Comparison of ENCODE assay signal across 8 mouse cellular contexts in genomic region chr2:147014101-147014886, GRCm38 (mm10). TPM values are rescaled to one million over a fixed set of nuclear protein-coding genes. Genes with fewer than 3 reads are reported as not detected.
DNase-seq lines count a peak whose midpoint lies in the region; ATAC-seq and TF ChIP-seq lines count a peak whose summit lies in the region.

No protein-coding gene starts in this region.

- no peak for TF ChIP-seq POLR2A in ES-Bruce4 (IDR thresholded peaks at IDR 0.05; ENCODE audit: insufficient read depth, low read length)

- 23% methylated on average over 15 of the region's 15 CpGs for WGBS in forebrain, embryonic 15.5 days
- WGBS in limb, embryonic 12.5 days = 25% methylated on average over 15 of the region's 15 CpGs

- DNase-seq in A20 (ENCODE audit: low read depth, low spot score) = peak; percentile 35
- peak; percentile 31 for DNase-seq in naive thymus-derived CD4-positive, alpha-beta T cell, adult 2 months (ENCODE audit: low read depth)
- no peak for DNase-seq in left cerebral cortex, adult 9 months (ENCODE audit: low spot score in 2 of 2)
- DNase-seq in cerebellum, postnatal 36 days = no peak
- DNase-seq in cerebellum, postnatal 4 days (ENCODE audit: low spot score in 2 of 2) = no peak

- no peaks in the 10 kb centered on the region for H3K27me3 ChIP-seq in ES-Bruce4 (ENCODE audit: control insufficient read depth, insufficient read depth, low read length, poor library complexity, severe bottlenecking)
- no peaks in the 10 kb centered on the region for H3K27me3 ChIP-seq in forebrain, embryonic 15.5 days
- H3K27me3 ChIP-seq in limb, embryonic 12.5 days = no peaks in the 10 kb centered on the region

- peak overlapping the region; percentile 53 for H3K4me2 ChIP-seq in forebrain, embryonic 15.5 days (replicated peaks)
- peak overlapping the region; percentile 78 for H3K4me2 ChIP-seq in limb, embryonic 12.5 days

- no peak for TF ChIP-seq EP300 in ES-Bruce4 (IDR thresholded peaks at IDR 0.05; ENCODE audit: insufficient read depth, low read depth, low read length)

- H3K4me1 ChIP-seq in ES-Bruce4 (ENCODE audit: control insufficient read depth, insufficient read depth, low read length) = peaks cover 2% of the 10 kb centered on the region
- peaks cover 26% of the 10 kb centered on the region for H3K4me1 ChIP-seq in forebrain, embryonic 15.5 days
- peaks cover 18% of the 10 kb centered on the region for H3K4me1 ChIP-seq in limb, embryonic 12.5 days (replicated peaks)

- no peaks in the 10 kb centered on the region; the same call in 1 of the 2 replicates for H3K36me3 ChIP-seq in ES-Bruce4 (ENCODE audit: control insufficient read depth, insufficient read depth, low read length, poor library complexity, severe bottlenecking)
- no peaks in the 10 kb centered on the region for H3K36me3 ChIP-seq in forebrain, embryonic 15.5 days
- H3K36me3 ChIP-seq in limb, embryonic 12.5 days = peaks cover 8% of the 10 kb centered on the region; the same call in 1 of the 2 replicates

- peak overlapping the region; percentile 95; the same call in 1 of the 2 replicates for H3K27ac ChIP-seq in ES-Bruce4 (ENCODE audit: insufficient read depth, low read length)
- H3K27ac ChIP-seq in forebrain, embryonic 15.5 days (replicated peaks) = peak overlapping the region; percentile 98
- H3K27ac ChIP-seq in limb, embryonic 12.5 days = peak overlapping the region; percentile 99

- peak overlapping the region; percentile 79 for H3K4me3 ChIP-seq in ES-Bruce4 (ENCODE audit: low read depth, low read length)
- H3K4me3 ChIP-seq in forebrain, embryonic 15.5 days = peak overlapping the region; percentile 72
- H3K4me3 ChIP-seq in limb, embryonic 12.5 days (replicated peaks) = peak overlapping the region; percentile 70

- peaks cover 6% of the 10 kb centered on the region for H3K9me3 ChIP-seq in ES-Bruce4 (replicated peaks; ENCODE audit: control insufficient read depth, insufficient read depth, low read length, poor library complexity, severe bottlenecking)
- no peaks in the 10 kb centered on the region for H3K9me3 ChIP-seq in forebrain, embryonic 15.5 days
- H3K9me3 ChIP-seq in limb, embryonic 12.5 days = no peaks in the 10 kb centered on the region

- ATAC-seq in forebrain, embryonic 15.5 days (replicated peaks) = no peak
- no peak for ATAC-seq in limb, embryonic 12.5 days (ENCODE audit: insufficient number of reproducible peaks, insufficient read depth, low FRiP score, low TSS enrichment, low read depth)

- TF ChIP-seq CTCF in ES-Bruce4 (IDR thresholded peaks at IDR 0.05; ENCODE audit: low read depth, low read length) = no peak

- peak overlapping the region; percentile 57 for H3K9ac ChIP-seq in ES-Bruce4 (ENCODE audit: low read depth, poor library complexity, severe bottlenecking)
- peak overlapping the region; percentile 77 for H3K9ac ChIP-seq in forebrain, embryonic 15.5 days (replicated peaks)
- H3K9ac ChIP-seq in limb, embryonic 12.5 days (replicated peaks) = peak overlapping the region; percentile 81

RNA-seq across cellular contexts. Expression of gene Xrn2, which starts 1.5 kb away (rescaled TPM):
- 179 and 196 TPM in 2 replicates for polyA plus RNA-seq in ES-Bruce4 (2011; ENCODE audit: insufficient read depth, insufficient read length, low read depth, missing spikeins)
- 88.8 and 92.1 TPM in 2 replicates for polyA plus RNA-seq in forebrain, embryonic 15.5 days (2015; fragmentation: Nextera tagmentation; extraction: Ambion mirVana)
- 93.4 and 95.3 TPM in 2 replicates for polyA plus RNA-seq in limb, embryonic 12.5 days (2016; fragmentation: Nextera tagmentation; extraction: Ambion mirVana)

Comparison
In these comparisons a context has a peak if more than half of its experiments do, and no peak if none do; other contexts are left out.
1. DNase-seq: peak in A20 (single experiment) and naive thymus-derived CD4-positive, alpha-beta T cell, adult 2 months (single experiment); none in left cerebral cortex, adult 9 months (0 of 2), cerebellum, postnatal 36 days (0 of 2) and cerebellum, postnatal 4 days (0 of 2).
2. Peak in every context shown above with its lines, with median percentiles within 50 percentile points of each other: H3K27ac ChIP-seq, H3K4me3 ChIP-seq and H3K9ac ChIP-seq.